Mouse (Mus musculus) urinary bladder, adult 2 months (tissue): ENCODE results near the gene Crebrf. TPM values are rescaled to one million over a fixed set of nuclear protein-coding genes. Genes with fewer than 3 reads are reported as not detected.

Experiments
- DNase-seq: peaks from one replicate; pipeline ENCODE4 v3.0.0; 2022; ENCODE audit warnings: low spot score
- polyA plus RNA-seq: library from polyadenylated mRNA; depleted of rRNA; stranded (reverse); fragments of >200 nt; gene quantifications from 2 replicates; pipeline ENCODE4 v1.2.3, GENCODE M21; 2012; rRNA removed

The Crebrf gene
- polyA plus RNA-seq, 1 experiment, result 14.9 TPM

DNA sequence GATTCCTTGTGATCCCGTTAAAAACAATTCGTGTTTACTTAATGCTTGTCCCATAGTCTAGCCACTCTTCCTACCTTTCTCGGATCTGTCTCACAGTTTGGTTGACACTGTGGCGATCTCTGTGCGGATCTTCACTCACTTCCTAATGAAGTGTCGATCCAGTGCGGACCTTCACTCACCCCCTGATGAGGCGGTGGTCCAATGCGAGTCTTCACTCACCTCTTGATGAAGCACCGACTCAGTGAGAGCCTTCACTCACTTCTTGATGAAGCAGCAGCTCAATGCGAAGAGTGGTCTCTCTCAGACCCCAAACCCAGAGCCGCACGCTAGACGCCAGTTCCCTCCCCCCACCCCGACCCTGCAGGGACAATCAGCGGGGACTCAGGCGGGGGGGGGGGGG lies 110.7 kb downstream of the Crebrf start:
- no peak for DNase-seq

Other genes starting within 250 kb of the Crebrf start
- 152 and 155 TPM in 2 replicates for gene Ergic1, start 154.2 kb upstream of the Crebrf start, polyA plus RNA-seq
- gene Dusp1, start 153.5 kb upstream of the Crebrf start, polyA plus RNA-seq, result 67.4 and 75.0 TPM in 2 replicates
- gene Atp6v0e, start 52.4 kb upstream of the Crebrf start, polyA plus RNA-seq, result 260 and 293 TPM in 2 replicates
- 31.1 and 32.5 TPM in 2 replicates for gene Bnip1, start 65.4 kb downstream of the Crebrf start, polyA plus RNA-seq
- not detected in 2 replicates for gene Nkx2-5, start 129.4 kb downstream of the Crebrf start, polyA plus RNA-seq
- gene Kifc5b, start 201.4 kb downstream of the Crebrf start, polyA plus RNA-seq, result 1.7 and 1.8 TPM in 2 replicates
- 51.2 and 65.3 TPM in 2 replicates for gene Phf1, start 217.4 kb downstream of the Crebrf start, polyA plus RNA-seq
- 122 and 145 TPM in 2 replicates for gene Cuta, start 223.9 kb downstream of the Crebrf start, polyA plus RNA-seq
- gene Syngap1, start 225.6 kb downstream of the Crebrf start, polyA plus RNA-seq, result 22.1 and 32.4 TPM in 2 replicates